Mouse (Mus musculus) lung, postnatal 0 days (tissue): ENCODE measurements around the gene Omt2b.
"Not testable (repeated sequence)": the region's sequence is repeated elsewhere in the genome, so short reads cannot be mapped to it uniquely, and the experiment has no call there.

Experiments
- CTCF ChIP-seq: IDR thresholded peaks from 2 replicates; pipeline ENCODE4 v1.5.1; 2016; ENCODE audit warnings: antibody characterized with exemption, mild to moderate bottlenecking
- EP300 ChIP-seq: IDR thresholded peaks from 2 replicates; pipeline ENCODE4 v1.6.1; 2016; ENCODE audit warnings: antibody characterized with exemption, mild to moderate bottlenecking, control low read depth

DNA sequence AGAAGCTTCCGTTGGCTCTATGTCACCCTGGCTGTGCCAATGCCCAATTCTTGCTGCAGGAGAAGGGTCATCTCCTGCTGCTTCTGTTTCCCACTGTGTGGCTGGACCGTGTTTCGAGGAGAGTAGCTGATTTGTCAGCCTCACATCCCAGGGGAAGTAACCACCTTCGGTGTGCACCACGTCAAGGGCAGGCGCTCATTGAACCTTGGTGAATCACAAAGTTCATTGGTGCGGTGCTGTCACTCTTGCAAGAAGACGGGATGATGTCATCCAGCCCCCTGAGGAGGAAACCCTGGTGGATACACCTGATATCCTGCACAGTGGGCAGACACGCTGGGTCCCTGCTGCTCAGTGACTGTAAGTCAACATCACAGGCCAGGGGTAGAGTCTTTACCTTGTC lies 15.7 kb downstream of the Omt2b start:
- not testable (repeated sequence) for TF ChIP-seq CTCF, EP300
